ENCODE assay signal across 8 mouse cellular contexts in genomic region chr13:98502236-98502812, GRCm38 (mm10). TPM values are rescaled to one million over a fixed set of nuclear protein-coding genes. Genes with fewer than 3 reads are reported as not detected.
DNase-seq lines count a peak whose midpoint lies in the region; ATAC-seq lines count a peak whose summit lies in the region.

No protein-coding gene starts in this region.

- H3K36me3 ChIP-seq in forebrain, embryonic 11.5 days (ENCODE audit: control insufficient read depth, insufficient read depth, low read length) = no peaks in the 10 kb centered on the region
- H3K36me3 ChIP-seq in forebrain, embryonic 16.5 days (ENCODE audit: control insufficient read depth, insufficient read depth) = no peaks in the 10 kb centered on the region
- H3K36me3 ChIP-seq in lung, embryonic 16.5 days (ENCODE audit: control insufficient read depth, insufficient read depth, low read length) = no peaks in the 10 kb centered on the region
- H3K36me3 ChIP-seq in limb, embryonic 10.5 days = no peaks in the 10 kb centered on the region
- H3K36me3 ChIP-seq in stomach, embryonic 15.5 days = no peaks in the 10 kb centered on the region

- intact Hi-C loops in left cerebral cortex, postnatal 10 days (cut with DNase I) = loop anchor here (5.0 kb wide), 1 partner anchor 70 kb away; no protein-coding TSS in a partner anchor

- no peaks in the 10 kb centered on the region for H3K9me3 ChIP-seq in forebrain, embryonic 11.5 days (ENCODE audit: control insufficient read depth, low read length)
- H3K9me3 ChIP-seq in forebrain, embryonic 16.5 days (ENCODE audit: control insufficient read depth, low read length) = no peaks in the 10 kb centered on the region
- no peaks in the 10 kb centered on the region for H3K9me3 ChIP-seq in lung, embryonic 16.5 days (ENCODE audit: control insufficient read depth, low read length)
- H3K9me3 ChIP-seq in limb, embryonic 10.5 days (replicated peaks) = no peaks in the 10 kb centered on the region
- no peaks in the 10 kb centered on the region for H3K9me3 ChIP-seq in stomach, embryonic 15.5 days

- H3K4me1 ChIP-seq in forebrain, embryonic 11.5 days (replicated peaks; ENCODE audit: control insufficient read depth, insufficient read depth, low read length) = peaks cover 2% of the 10 kb centered on the region; the same call in 1 of the 2 replicates
- peaks cover 15% of the 10 kb centered on the region for H3K4me1 ChIP-seq in forebrain, embryonic 16.5 days (replicated peaks; ENCODE audit: control insufficient read depth, insufficient read depth, low read length)
- H3K4me1 ChIP-seq in lung, embryonic 16.5 days (replicated peaks; ENCODE audit: control insufficient read depth, insufficient read depth, low read length) = peaks cover 25% of the 10 kb centered on the region
- H3K4me1 ChIP-seq in limb, embryonic 10.5 days = peaks cover 49% of the 10 kb centered on the region
- H3K4me1 ChIP-seq in stomach, embryonic 15.5 days = peaks cover 19% of the 10 kb centered on the region

- no peak for DNase-seq in forebrain, embryonic 11.5 days (ENCODE audit: low spot score)
- no peak for DNase-seq in lung, postnatal 25 days (ENCODE audit: low spot score)
- peak; percentile 47 for DNase-seq in limb, embryonic 10.5 days (ENCODE audit: low spot score)
- DNase-seq in spleen, postnatal 4 days (ENCODE audit: low spot score in 2 of 2) = no peak
- DNase-seq in left cerebral cortex, postnatal 10 days (ENCODE audit: extremely low spot score in 1 of 2, low spot score in 2 of 2) = no peak

- H3K27ac ChIP-seq in forebrain, embryonic 11.5 days (ENCODE audit: low read depth, low read length) = no peak overlapping the region
- no peak overlapping the region for H3K27ac ChIP-seq in forebrain, embryonic 16.5 days (ENCODE audit: low read length)
- H3K27ac ChIP-seq in lung, embryonic 16.5 days (ENCODE audit: low read length) = no peak overlapping the region
- H3K27ac ChIP-seq in limb, embryonic 10.5 days = peak overlapping the region; percentile 63; the same call in 1 of the 2 replicates
- H3K27ac ChIP-seq in stomach, embryonic 15.5 days = no peak overlapping the region

- H3K9ac ChIP-seq in forebrain, embryonic 11.5 days (ENCODE audit: low read length) = no peak overlapping the region
- H3K9ac ChIP-seq in forebrain, embryonic 16.5 days (replicated peaks; ENCODE audit: low read depth, low read length) = no peak overlapping the region
- no peak overlapping the region for H3K9ac ChIP-seq in lung, embryonic 16.5 days (ENCODE audit: low read length)
- no peak overlapping the region for H3K9ac ChIP-seq in stomach, embryonic 15.5 days

- ATAC-seq in forebrain, embryonic 11.5 days (replicated peaks; ENCODE audit: low FRiP score) = no peak
- no peak for ATAC-seq in forebrain, embryonic 16.5 days
- no peak for ATAC-seq in lung, embryonic 16.5 days (ENCODE audit: low read depth)
- no peak for ATAC-seq in stomach, embryonic 15.5 days (ENCODE audit: insufficient read depth, low FRiP score, low read depth)

- H3K4me3 ChIP-seq in forebrain, embryonic 11.5 days (ENCODE audit: low read depth, low read length) = peak overlapping the region; percentile 11; the same call in 1 of the 2 replicates
- no peak overlapping the region for H3K4me3 ChIP-seq in forebrain, embryonic 16.5 days (replicated peaks; ENCODE audit: low read length)
- peak overlapping the region; percentile 29; the same call in 1 of the 2 replicates for H3K4me3 ChIP-seq in lung, embryonic 16.5 days (ENCODE audit: low read length)
- H3K4me3 ChIP-seq in limb, embryonic 10.5 days = peak overlapping the region; percentile 61
- peak overlapping the region; percentile 15; the same call in 1 of the 2 replicates for H3K4me3 ChIP-seq in stomach, embryonic 15.5 days (replicated peaks)

- WGBS in forebrain, embryonic 11.5 days = under 1% methylated on average over 16 of the region's 16 CpGs
- 1% methylated on average over 16 of the region's 16 CpGs for WGBS in forebrain, embryonic 16.5 days
- 4% methylated on average over 16 of the region's 16 CpGs for WGBS in lung, embryonic 16.5 days
- 1% methylated on average over 16 of the region's 16 CpGs for WGBS in limb, embryonic 10.5 days
- WGBS in stomach, embryonic 15.5 days = 4% methylated on average over 16 of the region's 16 CpGs

- H3K27me3 ChIP-seq in forebrain, embryonic 11.5 days (ENCODE audit: control insufficient read depth, insufficient read depth, low read length) = peaks cover 82% of the 10 kb centered on the region
- H3K27me3 ChIP-seq in forebrain, embryonic 16.5 days (replicated peaks; ENCODE audit: control insufficient read depth, insufficient read depth, low read length) = peaks cover 79% of the 10 kb centered on the region
- H3K27me3 ChIP-seq in lung, embryonic 16.5 days (ENCODE audit: control insufficient read depth, insufficient read depth, low read depth, low read length) = peaks cover 78% of the 10 kb centered on the region
- H3K27me3 ChIP-seq in limb, embryonic 10.5 days (ENCODE audit: low read depth, poor library complexity, severe bottlenecking) = peaks cover 92% of the 10 kb centered on the region
- H3K27me3 ChIP-seq in stomach, embryonic 15.5 days (replicated peaks) = peaks cover 87% of the 10 kb centered on the region

- peak overlapping the region; percentile 26; the same call in 1 of the 2 replicates for H3K4me2 ChIP-seq in forebrain, embryonic 11.5 days (ENCODE audit: low read depth, low read length, severe bottlenecking)
- H3K4me2 ChIP-seq in forebrain, embryonic 16.5 days (ENCODE audit: low read length) = no peak overlapping the region
- H3K4me2 ChIP-seq in lung, embryonic 16.5 days (ENCODE audit: low read depth, low read length) = peak overlapping the region; percentile 49; the same call in 1 of the 2 replicates
- H3K4me2 ChIP-seq in stomach, embryonic 15.5 days = peak overlapping the region; percentile 43; the same call in 1 of the 2 replicates

RNA-seq across cellular contexts. Expression of gene Gm10320, which starts 10.5 kb away (rescaled TPM):
- 1.5 and 1.9 TPM in 2 replicates for polyA plus RNA-seq in forebrain, embryonic 11.5 days (2014; fragmentation: Nextera tagmentation; extraction: Ambion mirVana)
- 0.60 and 1.3 TPM in 2 replicates for polyA plus RNA-seq in forebrain, embryonic 16.5 days (2015; fragmentation: Nextera tagmentation; extraction: Ambion mirVana)
- polyA plus RNA-seq in lung, embryonic 16.5 days (2015; fragmentation: Nextera tagmentation; extraction: Ambion mirVana) = 1.2 and 1.8 TPM in 2 replicates
- 0.70 and 1.5 TPM in 2 replicates for polyA plus RNA-seq in limb, embryonic 10.5 days (2016; fragmentation: Nextera tagmentation; extraction: Ambion mirVana)
- 1.7 and 8.0 TPM in 2 replicates for polyA plus RNA-seq in stomach, embryonic 15.5 days (2015; fragmentation: Nextera tagmentation; extraction: Ambion mirVana)
- not detected for total RNA-seq in left cerebral cortex, postnatal 10 days (2021)
